Mouse (Mus musculus): ENCODE data around the gene Olfr57. TPM values are rescaled to one million over a fixed set of nuclear protein-coding genes. Genes with fewer than 3 reads are reported as not detected.

Gene Olfr57
- 0.12 TPM in 1 of 2 replicates, not detected in the other for polyA plus RNA-seq (2015; fragmentation: Nextera tagmentation; extraction: Ambion mirVana)

DNA sequence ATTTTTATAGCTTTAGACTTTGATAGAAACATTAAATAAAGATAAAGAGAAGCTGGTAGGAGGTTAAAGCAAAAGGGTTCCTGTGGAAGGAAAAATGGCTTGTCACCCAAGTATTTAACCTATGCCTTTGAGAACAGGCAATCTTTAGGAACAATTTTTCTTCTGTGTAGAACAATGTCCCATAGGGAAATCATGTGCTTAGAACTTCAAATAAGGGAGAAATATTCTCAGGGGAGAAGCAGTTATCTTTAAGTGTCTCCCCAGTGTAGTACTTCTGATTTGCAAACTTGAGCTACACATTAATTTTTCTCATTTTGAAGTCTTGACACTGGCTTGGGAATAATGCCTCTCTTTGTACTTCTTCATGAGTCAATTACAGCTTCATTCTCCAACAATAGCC, at the start of gene Olfr57:
Gene Olfr57 (plus strand): TSS at position 301 of the 400 bp plus-strand sequence.

GRCm38 (mm10) chr10:78980750-78981149, 47.8 kb upstream of the Olfr57 start, which contains the start of gene Olfr1352:
TSS of gene Olfr1352 (plus strand) at chr10:78981050.

GRCm38 (mm10) chr10:79012172-79012571, 16.4 kb upstream of the Olfr57 start, which contains the start of gene Olfr1351:
TSS of gene Olfr1351 (plus strand) at chr10:79012472.

Other genes starting within 250 kb of the Olfr57 start
- 0.10 and 0.18 TPM in 2 replicates for gene Slc1a6, start 248.2 kb upstream of the Olfr57 start, polyA plus RNA-seq (2015; fragmentation: Nextera tagmentation; extraction: Ambion mirVana)
- not detected in 2 replicates for gene Olfr1356, start 176.6 kb upstream of the Olfr57 start, polyA plus RNA-seq (2015; fragmentation: Nextera tagmentation; extraction: Ambion mirVana)
- gene Olfr1355, start 153.2 kb upstream of the Olfr57 start, polyA plus RNA-seq (2015; fragmentation: Nextera tagmentation; extraction: Ambion mirVana): not detected in 2 replicates
- not detected in 2 replicates for gene Olfr1354, start 115.6 kb upstream of the Olfr57 start, polyA plus RNA-seq (2015; fragmentation: Nextera tagmentation; extraction: Ambion mirVana)
- gene Olfr8, start 78.1 kb upstream of the Olfr57 start, polyA plus RNA-seq (2015; fragmentation: Nextera tagmentation; extraction: Ambion mirVana): not detected in 2 replicates
- not detected in 2 replicates for gene Olfr1353, start 65.4 kb upstream of the Olfr57 start, polyA plus RNA-seq (2015; fragmentation: Nextera tagmentation; extraction: Ambion mirVana)
- not detected in 2 replicates for gene Olfr1352, start 47.7 kb upstream of the Olfr57 start, polyA plus RNA-seq (2015; fragmentation: Nextera tagmentation; extraction: Ambion mirVana)
- gene Olfr1351, start 16.3 kb upstream of the Olfr57 start, polyA plus RNA-seq (2015; fragmentation: Nextera tagmentation; extraction: Ambion mirVana): not detected in 2 replicates
- 6.4 and 7.6 TPM in 2 replicates for gene 2610008E11Rik, start 68.9 kb downstream of the Olfr57 start, polyA plus RNA-seq (2015; fragmentation: Nextera tagmentation; extraction: Ambion mirVana)
- gene Vmn2r80, start 120.0 kb downstream of the Olfr57 start, polyA plus RNA-seq (2015; fragmentation: Nextera tagmentation; extraction: Ambion mirVana): not detected in 2 replicates
- not detected in 2 replicates for gene Vmn2r81, start 219.0 kb downstream of the Olfr57 start, polyA plus RNA-seq (2015; fragmentation: Nextera tagmentation; extraction: Ambion mirVana)